Mouse (Mus musculus): ENCODE measurements around the gene Atn1.
A peak's percentile ranks its signal among the peaks of the same experiment; 100 is the strongest.

Atn1 gene

GRCm38 (mm10) chr6:124740211-124740887 lies 16.0 kb downstream of the Atn1 start:
- DNase-seq = peak; percentile 63

GRCm38 (mm10) chr6:124739231-124739796 lies 17.0 kb downstream of the Atn1 start:
- no peak for DNase-seq

- peak; percentile 93 for DNase-seq
Observed at GRCm38 (mm10) chr6:124738511-124739023, 17.8 kb downstream of the Atn1 start, which contains the start of gene Ptpn6. TSS of gene Ptpn6 (minus strand) at chr6:124738714.

GRCm38 (mm10) chr6:124737040-124737439 lies 19.3 kb downstream of the Atn1 start:
- DNase-seq = no peak

GRCm38 (mm10) chr6:124734417-124734816 lies 21.9 kb downstream of the Atn1 start:
- no peak for DNase-seq

GRCm38 (mm10) chr6:124732476-124733370 lies 23.6 kb downstream of the Atn1 start:
- no peak for DNase-seq

GRCm38 (mm10) chr6:124731038-124731437 lies 25.3 kb downstream of the Atn1 start:
- no peak for DNase-seq

GRCm38 (mm10) chr6:124729850-124730705 lies 26.2 kb downstream of the Atn1 start:
- no peak for DNase-seq

GRCm38 (mm10) chr6:124728621-124729020 lies 27.7 kb downstream of the Atn1 start:
- DNase-seq = no peak

- DNase-seq = no peak
Observed at GRCm38 (mm10) chr6:124724472-124724871, 31.9 kb downstream of the Atn1 start.

GRCm38 (mm10) chr6:124723541-124723940 lies 32.8 kb downstream of the Atn1 start:
- DNase-seq = no peak

GRCm38 (mm10) chr6:124722876-124723473 lies 33.3 kb downstream of the Atn1 start:
- no peak for DNase-seq

- no peak for DNase-seq
Observed at GRCm38 (mm10) chr6:124720904-124721303, 35.4 kb downstream of the Atn1 start.

- no peak for DNase-seq
Observed at GRCm38 (mm10) chr6:124719354-124719978, 36.9 kb downstream of the Atn1 start.

- DNase-seq = peak; percentile 74
Observed at GRCm38 (mm10) chr6:124718703-124719102, 37.6 kb downstream of the Atn1 start.

GRCm38 (mm10) chr6:124717968-124718367 lies 38.4 kb downstream of the Atn1 start:
- DNase-seq = no peak

GRCm38 (mm10) chr6:124716864-124717490 lies 39.3 kb downstream of the Atn1 start:
- peak; percentile 60 for DNase-seq

GRCm38 (mm10) chr6:124712918-124713317 lies 43.4 kb downstream of the Atn1 start:
- DNase-seq = no peak

GRCm38 (mm10) chr6:124711824-124712782 lies 44.2 kb downstream of the Atn1 start, which contains the start of the genes Emg1 and Phb2:
TSS of gene Emg1 (minus strand) at chr6:124712178.
TSS of gene Phb2 (plus strand) at chr6:124712336.
- peak; percentile 99 for DNase-seq

Data from kidney, postnatal 14 days (tissue).